Mouse (Mus musculus) forebrain, embryonic 15.5 days (tissue): ENCODE data around the gene Leo1. TPM values are rescaled to one million over a fixed set of nuclear protein-coding genes. Genes with fewer than 3 reads are reported as not detected.
A peak's percentile ranks its signal among the peaks of the same experiment; 100 is the strongest.

ENCODE experiments used
- ATAC-seq: fragments of 200-750 bp; cut with Nextera tagmentation; replicated peaks from 2 replicates; pipeline ENCODE4 v1.8.0; 2017; ENCODE audit warnings: mild to moderate bottlenecking, moderate TSS enrichment, moderate library complexity
- H3K27ac ChIP-seq: fragments of 300-500 bp; sonication (generic); replicated peaks from 2 replicates; pipeline ENCODE4 v1.5.1; 2015; ENCODE audit warnings: mild to moderate bottlenecking, inconsistent platforms
- H3K27me3 ChIP-seq: fragments of 300-500 bp; sonication (generic); 2 replicates; pipeline ENCODE4 v1.6.1; 2015; ENCODE audit warnings: inconsistent platforms
- H3K36me3 ChIP-seq: fragments of 300-500 bp; sonication (generic); 2 replicates; pipeline ENCODE4 v1.6.1; 2015; ENCODE audit warnings: mild to moderate bottlenecking, inconsistent platforms
- H3K4me1 ChIP-seq: fragments of 300-500 bp; sonication (generic); 2 replicates; pipeline ENCODE4 v1.6.1; 2015; ENCODE audit warnings: inconsistent platforms
- H3K4me2 ChIP-seq: fragments of 300-500 bp; sonication (generic); replicated peaks from 2 replicates; pipeline ENCODE4 v1.6.1; 2015; ENCODE audit warnings: mild to moderate bottlenecking, inconsistent platforms
- H3K4me3 ChIP-seq: fragments of 300-500 bp; sonication (generic); 2 replicates; pipeline ENCODE4 v1.5.1; 2015; ENCODE audit warnings: mild to moderate bottlenecking, inconsistent platforms
- H3K9ac ChIP-seq: fragments of 300-500 bp; sonication (generic); replicated peaks from 2 replicates; pipeline ENCODE4 v1.6.1; 2015; ENCODE audit warnings: mild to moderate bottlenecking, inconsistent platforms
- H3K9me3 ChIP-seq: fragments of 300-500 bp; sonication (generic); 2 replicates; pipeline ENCODE4 v1.6.1; 2016; ENCODE audit warnings: inconsistent platforms
- WGBS: fragments of 180-500 bp; shearing (Covaris S2); methylation state at CpG from one replicate; pipeline ENCODE4 v1.1.7; 2015; ENCODE audit warnings: mixed read lengths; 5-methylcytosine and 5-hydroxymethylcytosine counted together
- polyA plus RNA-seq: library from polyadenylated mRNA; unstranded; fragments of >200 nt; fragmentation: Nextera tagmentation; extraction: Ambion mirVana; gene quantifications from 2 replicates; pipeline ENCODE4 v1.2.1, GENCODE M21; 2015

The Leo1 gene
- polyA plus RNA-seq, 1 experiment from 2014 or later, result 40.6 TPM

DNA sequence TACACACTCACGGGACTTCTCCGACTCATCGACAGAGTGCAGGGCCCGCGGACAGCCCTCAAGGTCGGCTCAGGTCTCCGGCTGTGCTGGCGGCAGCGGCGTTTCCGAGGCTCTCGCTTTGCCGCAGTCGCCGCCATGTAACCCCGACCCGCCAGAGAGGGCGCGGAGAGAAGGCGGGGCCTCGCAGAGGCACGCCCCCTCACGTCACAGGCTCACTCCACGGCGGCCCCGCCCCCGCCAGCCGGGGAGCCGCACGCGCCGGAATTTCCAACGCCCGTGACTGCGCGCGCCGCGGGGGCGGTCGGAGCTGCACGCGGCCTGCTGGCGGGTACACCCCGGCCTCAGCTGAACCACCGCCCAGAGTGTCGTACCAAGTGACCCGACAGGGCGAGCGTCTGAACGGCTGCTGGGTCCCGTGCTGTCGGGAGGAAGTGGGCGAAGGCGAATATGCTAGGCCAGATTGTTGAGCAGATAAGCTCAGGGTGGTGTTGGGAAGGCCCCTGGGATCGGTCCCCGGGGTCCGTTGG lies 31.4 kb upstream of the Leo1 start, which contains the start of gene Mapk6:
Mapk6 (minus strand) TSS at position 154 of the 527 bp plus-strand sequence.
- under 1% methylated on average over 58 of the region's 58 CpGs for WGBS
- ATAC-seq, result peak; percentile 93
- H3K4me3 ChIP-seq, result peak within 1 kb of the TSS; percentile 94
- H3K36me3 ChIP-seq, result no peaks in the 10 kb centered on the region
- peak within 1 kb of the TSS; percentile 62 for H3K4me2 ChIP-seq
- H3K27ac ChIP-seq, result peak within 1 kb of the TSS; percentile 98
- no peaks in the 10 kb centered on the region for H3K27me3 ChIP-seq
- peak within 1 kb of the TSS; percentile 94 for H3K9ac ChIP-seq
- peaks cover 32% of the 10 kb centered on the region for H3K4me1 ChIP-seq
- H3K9me3 ChIP-seq, result no peaks in the 10 kb centered on the region

- Histone ChIP-seq H3K27me3 (no peaks in the 10 kb centered on the region), H3K4me3 (no peak overlapping the region), H3K4me1 (peaks cover 27% of the 10 kb centered on the region), H3K9ac (no peak overlapping the region; the same call in 1 of the 2 replicates), H3K9me3 (no peaks in the 10 kb centered on the region), H3K36me3 (no peaks in the 10 kb centered on the region), H3K27ac (no peak overlapping the region), H3K4me2 (no peak overlapping the region; the same call in 1 of the 2 replicates)
- WGBS, result 81% methylated on average over 6 of the region's 6 CpGs
- ATAC-seq, result no peak
These were observed 30.3 kb upstream of the Leo1 start for GRCm38 (mm10) chr9:75410868-75411487.

GRCm38 (mm10) chr9:75411584-75411983 lies 29.7 kb upstream of the Leo1 start:
- no peak overlapping the region for H3K27ac ChIP-seq
- H3K27me3 ChIP-seq, result no peaks in the 10 kb centered on the region
- H3K9ac ChIP-seq, result no peak overlapping the region
- H3K4me2 ChIP-seq, result no peak overlapping the region
- no peak overlapping the region for H3K4me3 ChIP-seq
- H3K4me1 ChIP-seq, result peaks cover 24% of the 10 kb centered on the region
- ATAC-seq, result no peak
- no peaks in the 10 kb centered on the region for H3K9me3 ChIP-seq
- 87% methylated on average over 9 of the region's 9 CpGs for WGBS
- H3K36me3 ChIP-seq, result no peaks in the 10 kb centered on the region

- H3K36me3 ChIP-seq, result no peaks in the 10 kb centered on the region
- no peak for ATAC-seq
- no peak overlapping the region for H3K9ac ChIP-seq
- 43% methylated on average over 5 of the region's 5 CpGs for WGBS
- no peak overlapping the region for H3K4me2 ChIP-seq
- H3K9me3 ChIP-seq, result no peaks in the 10 kb centered on the region
- no peak overlapping the region for H3K27ac ChIP-seq
- H3K27me3 ChIP-seq, result no peaks in the 10 kb centered on the region
- H3K4me3 ChIP-seq, result no peak overlapping the region
- H3K4me1 ChIP-seq, result peaks cover 11% of the 10 kb centered on the region
These were observed 28.1 kb upstream of the Leo1 start for GRCm38 (mm10) chr9:75413206-75413605.

DNA sequence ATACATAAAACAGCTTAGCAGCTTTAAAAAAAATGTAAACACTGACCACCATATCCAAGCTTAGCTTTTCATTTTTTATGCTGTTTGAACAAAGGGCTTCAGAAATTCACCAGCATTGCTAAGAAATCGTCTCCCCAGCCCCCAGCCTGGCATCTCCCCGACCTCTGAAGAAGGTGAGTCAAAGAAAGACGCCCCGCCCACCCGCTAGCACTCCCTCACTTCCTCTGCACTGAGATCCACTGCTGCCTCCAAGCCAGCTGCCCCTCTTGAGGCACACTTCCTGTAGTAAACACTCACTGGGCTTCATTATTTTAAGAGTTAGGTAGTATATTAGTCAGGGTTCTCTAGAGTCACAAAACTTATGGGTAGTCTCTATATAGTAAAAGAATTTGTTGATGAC lies 27.1 kb upstream of the Leo1 start:
- Histone ChIP-seq H3K9me3 (no peaks in the 10 kb centered on the region), H3K4me2 (no peak overlapping the region), H3K36me3 (no peaks in the 10 kb centered on the region), H3K9ac (no peak overlapping the region), H3K27ac (no peak overlapping the region), H3K4me3 (no peak overlapping the region), H3K4me1 (peaks cover 6% of the 10 kb centered on the region; the same call in 1 of the 2 replicates), H3K27me3 (no peaks in the 10 kb centered on the region)
- 50% methylated on average over 5 of the region's 5 CpGs for WGBS
- no peak for ATAC-seq

- ATAC-seq, result no peak
- no peaks in the 10 kb centered on the region for H3K27me3 ChIP-seq
- no peaks in the 10 kb centered on the region for H3K9me3 ChIP-seq
- no peak overlapping the region for H3K4me2 ChIP-seq
- no peaks in the 10 kb centered on the region for H3K36me3 ChIP-seq
- H3K27ac ChIP-seq, result no peak overlapping the region
- no peaks in the 10 kb centered on the region for H3K4me1 ChIP-seq
- H3K4me3 ChIP-seq, result no peak overlapping the region
- 90% methylated on average over 3 of the region's 3 CpGs for WGBS
- no peak overlapping the region for H3K9ac ChIP-seq
These were observed 19.1 kb upstream of the Leo1 start for GRCm38 (mm10) chr9:75422251-75422691.

DNA sequence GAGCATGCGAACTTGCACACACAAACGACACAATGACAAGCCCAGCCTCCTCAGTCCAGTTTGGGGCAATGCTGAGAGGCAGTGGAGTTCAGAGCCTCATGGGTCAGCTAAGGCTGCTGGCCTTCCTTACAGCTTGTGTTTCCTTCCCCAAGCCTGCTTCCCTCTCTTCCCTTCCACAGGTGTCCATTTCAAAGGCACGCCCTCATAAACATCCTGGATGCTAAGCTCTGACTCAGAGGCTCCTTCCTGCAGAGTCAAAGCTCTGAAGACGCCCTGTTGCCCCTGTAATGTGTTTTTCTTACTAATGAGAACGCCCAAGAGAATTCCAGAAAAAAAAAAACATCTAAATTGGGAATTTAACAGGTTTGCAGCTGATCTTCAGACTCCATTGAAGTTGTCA lies 17.6 kb upstream of the Leo1 start:
- no peak overlapping the region for H3K4me3 ChIP-seq
- H3K9me3 ChIP-seq, result no peaks in the 10 kb centered on the region
- WGBS, result 77% methylated on average over 5 of the region's 5 CpGs
- no peak overlapping the region for H3K9ac ChIP-seq
- H3K36me3 ChIP-seq, result no peaks in the 10 kb centered on the region
- no peak overlapping the region for H3K27ac ChIP-seq
- H3K27me3 ChIP-seq, result no peaks in the 10 kb centered on the region
- no peak overlapping the region for H3K4me2 ChIP-seq
- no peaks in the 10 kb centered on the region for H3K4me1 ChIP-seq
- ATAC-seq, result no peak

DNA sequence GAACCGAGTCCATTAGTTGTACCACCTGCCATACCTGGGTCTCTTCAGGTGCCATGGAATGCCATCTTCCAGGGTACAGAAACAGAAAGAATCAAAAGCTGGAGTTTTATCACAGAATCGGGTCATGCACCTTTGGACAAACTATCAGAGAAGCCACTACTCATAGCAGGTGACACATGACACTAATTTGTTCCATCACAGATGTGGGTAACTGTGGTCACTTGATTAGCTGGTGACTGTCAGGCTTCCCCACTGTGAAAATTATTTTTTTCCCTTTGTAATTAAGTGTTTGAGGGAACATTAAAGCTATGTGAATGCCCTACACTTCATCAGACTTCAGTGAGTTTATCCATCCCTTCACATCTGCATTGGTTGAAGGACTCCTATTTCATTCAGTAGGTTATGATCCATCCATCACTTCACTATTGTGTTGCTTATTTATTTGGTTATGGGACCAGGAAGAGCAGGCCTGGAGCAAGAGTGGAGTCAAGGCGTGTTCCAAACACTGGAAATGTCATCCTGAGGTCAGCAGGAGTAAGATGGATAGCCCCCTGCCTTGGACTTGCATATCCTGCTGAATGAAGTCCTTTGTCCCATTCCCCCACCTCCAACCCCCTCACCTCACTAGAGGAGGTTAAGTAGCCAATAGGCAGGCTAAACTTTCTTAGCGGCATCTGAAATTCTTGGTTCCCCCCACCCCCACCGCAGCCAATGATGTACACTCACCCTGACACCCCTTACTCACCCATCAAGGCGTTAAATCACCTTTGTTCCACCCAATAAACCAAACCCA lies 16.8 kb upstream of the Leo1 start:
- ATAC-seq, result no peak
- no peak overlapping the region for H3K4me3 ChIP-seq
- H3K4me1 ChIP-seq, result no peaks in the 10 kb centered on the region
- H3K4me2 ChIP-seq, result no peak overlapping the region
- H3K9ac ChIP-seq, result no peak overlapping the region
- H3K27ac ChIP-seq, result no peak overlapping the region
- WGBS, result 75% methylated on average over 6 of the region's 6 CpGs
- no peaks in the 10 kb centered on the region for H3K36me3 ChIP-seq
- no peaks in the 10 kb centered on the region for H3K9me3 ChIP-seq
- no peaks in the 10 kb centered on the region for H3K27me3 ChIP-seq

DNA sequence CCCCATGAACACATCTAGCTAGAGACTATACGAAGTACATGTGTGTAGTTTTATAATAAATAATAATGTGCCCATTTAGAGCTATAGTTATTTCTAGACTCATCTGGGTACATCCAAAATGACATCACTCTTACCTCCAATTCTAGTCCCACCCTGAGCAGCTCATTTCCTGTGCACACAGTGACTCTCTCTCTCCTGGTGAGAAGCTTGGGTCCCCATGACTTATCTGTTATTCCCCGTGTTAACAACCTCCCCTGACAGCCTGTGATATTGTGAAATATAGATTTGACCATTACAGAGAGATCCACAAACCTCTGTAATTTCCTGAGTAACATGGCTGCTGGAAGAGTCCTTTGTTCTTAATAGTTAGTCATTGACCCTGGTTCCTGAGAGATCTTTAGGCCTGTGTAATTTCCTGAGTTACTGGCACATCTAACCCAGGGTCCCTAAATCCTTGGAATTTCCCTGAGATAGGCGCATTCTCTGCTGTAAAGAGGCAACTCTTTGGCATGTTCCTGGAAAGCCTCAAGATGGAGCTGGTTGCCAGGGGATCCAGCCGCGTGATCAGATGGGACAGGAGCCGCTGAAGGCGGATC lies 15.4 kb upstream of the Leo1 start:
- no peak overlapping the region for H3K4me2 ChIP-seq

DNA sequence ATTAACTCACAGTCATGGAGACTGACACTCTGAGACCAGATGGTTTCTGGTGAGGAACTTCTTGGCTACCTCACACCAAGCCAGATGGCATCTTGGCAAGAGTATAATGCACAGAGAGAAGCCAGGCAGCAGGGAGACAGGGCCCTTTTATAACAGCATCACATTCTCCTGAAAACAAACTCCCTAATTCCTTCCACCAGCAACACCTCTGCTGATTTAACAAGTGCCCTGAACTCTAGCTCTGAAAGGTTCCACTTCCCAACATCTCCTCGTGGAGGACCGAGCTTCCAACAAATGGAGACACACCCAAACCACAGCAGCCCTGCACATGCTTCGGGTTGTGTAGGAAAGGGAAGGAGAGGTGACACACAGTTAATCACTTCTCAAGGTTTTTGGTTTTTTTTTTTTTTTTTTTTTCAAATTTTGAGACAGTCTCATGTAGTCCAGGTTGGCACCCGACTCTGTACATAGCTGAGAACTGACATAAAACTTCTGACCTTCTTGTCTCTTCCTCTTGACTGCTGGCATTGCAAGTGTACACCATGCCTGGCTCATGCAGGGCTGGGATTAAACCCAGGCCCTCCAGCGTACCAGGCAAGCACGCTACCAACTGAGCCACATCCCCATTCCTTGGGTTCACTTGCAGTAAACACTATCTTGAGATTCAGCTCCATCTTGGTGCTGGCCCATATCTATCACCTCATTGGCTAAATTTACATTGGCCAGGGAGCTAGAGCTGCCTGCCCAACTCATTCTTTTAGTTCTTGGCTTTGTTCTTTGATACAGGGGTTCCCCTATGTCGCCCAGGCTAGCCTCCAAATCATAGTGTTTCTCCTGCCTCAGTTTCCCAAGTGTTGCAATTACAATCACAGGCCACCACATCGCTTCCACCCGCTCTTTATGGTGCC lies 13.7 kb upstream of the Leo1 start:
- Histone ChIP-seq H3K27ac (peak overlapping the region; percentile 45; the same call in 1 of the 2 replicates), H3K9ac (no peak overlapping the region), H3K27me3 (no peaks in the 10 kb centered on the region), H3K4me2 (no peak overlapping the region), H3K4me3 (no peak overlapping the region), H3K9me3 (no peaks in the 10 kb centered on the region), H3K4me1 (no peaks in the 10 kb centered on the region), H3K36me3 (no peaks in the 10 kb centered on the region)
- 76% methylated on average over 9 of the region's 9 CpGs for WGBS
- peak; percentile 88 for ATAC-seq

More for the DNA sequence above, 15.4 kb upstream of the Leo1 start:
- WGBS, result 86% methylated on average over 7 of the region's 7 CpGs
- Histone ChIP-seq H3K27me3 (no peaks in the 10 kb centered on the region), H3K27ac (no peak overlapping the region), H3K4me3 (no peak overlapping the region), H3K9me3 (no peaks in the 10 kb centered on the region), H3K36me3 (no peaks in the 10 kb centered on the region), H3K4me1 (no peaks in the 10 kb centered on the region), H3K9ac (no peak overlapping the region)
- ATAC-seq, result no peak

- H3K27ac ChIP-seq, result no peak overlapping the region
- H3K27me3 ChIP-seq, result no peaks in the 10 kb centered on the region
- 74% methylated on average over 2 of the region's 2 CpGs for WGBS
- H3K4me1 ChIP-seq, result no peaks in the 10 kb centered on the region
- H3K4me2 ChIP-seq, result no peak overlapping the region
- ATAC-seq, result no peak
- H3K4me3 ChIP-seq, result no peak overlapping the region
- H3K36me3 ChIP-seq, result no peaks in the 10 kb centered on the region
- H3K9ac ChIP-seq, result no peak overlapping the region
- H3K9me3 ChIP-seq, result no peaks in the 10 kb centered on the region
These were observed 13.1 kb upstream of the Leo1 start for GRCm38 (mm10) chr9:75428274-75428600.
